Mouse (Mus musculus) heart, embryonic 13.5 days (tissue): ENCODE measurements around the gene Agap3. TPM values are rescaled to one million over a fixed set of nuclear protein-coding genes. Genes with fewer than 3 reads are reported as not detected.

Experiments used
- ATAC-seq: fragments of 200-750 bp; cut with Nextera tagmentation; 2 replicates; pipeline ENCODE4 v1.8.0; 2017; ENCODE audit warnings: moderate TSS enrichment; ENCODE audit not compliant: insufficient number of reproducible peaks, low FRiP score, low TSS enrichment; ENCODE audit errors: extremely low read depth
- H3K27ac ChIP-seq: fragments of 300-500 bp; sonication (generic); replicated peaks from 2 replicates; pipeline ENCODE4 v1.5.1; 2015; ENCODE audit warnings: moderate library complexity, mild to moderate bottlenecking, inconsistent platforms
- H3K27me3 ChIP-seq: fragments of 300-500 bp; sonication (generic); replicated peaks from 2 replicates; pipeline ENCODE4 v1.6.1; 2015; ENCODE audit warnings: mild to moderate bottlenecking, inconsistent platforms
- H3K36me3 ChIP-seq: fragments of 300-500 bp; sonication (generic); 2 replicates; pipeline ENCODE4 v1.6.1; 2015; ENCODE audit warnings: mild to moderate bottlenecking, inconsistent platforms
- H3K4me1 ChIP-seq: fragments of 300-500 bp; sonication (generic); 2 replicates; pipeline ENCODE4 v1.6.1; 2015; ENCODE audit warnings: inconsistent platforms
- H3K4me2 ChIP-seq: fragments of 300-500 bp; sonication (generic); 2 replicates; pipeline ENCODE4 v1.6.1; 2015; ENCODE audit warnings: inconsistent platforms, mild to moderate bottlenecking, moderate library complexity
- H3K4me3 ChIP-seq: fragments of 300-500 bp; sonication (generic); 2 replicates; pipeline ENCODE4 v1.5.1; 2015; ENCODE audit warnings: moderate library complexity, mild to moderate bottlenecking, inconsistent platforms
- H3K9ac ChIP-seq: fragments of 300-500 bp; sonication (generic); 2 replicates; pipeline ENCODE4 v1.6.1; 2015; ENCODE audit warnings: inconsistent platforms, mild to moderate bottlenecking, moderate library complexity
- H3K9me3 ChIP-seq: fragments of 300-500 bp; sonication (generic); 2 replicates; pipeline ENCODE4 v1.6.1; 2016; ENCODE audit warnings: inconsistent platforms
- WGBS: fragments of 180-500 bp; shearing (Covaris S2); methylation state at CpG from one replicate; pipeline ENCODE4 v1.1.7; 2015; ENCODE audit warnings: mixed read lengths; 5-methylcytosine and 5-hydroxymethylcytosine counted together
- polyA plus RNA-seq: library from polyadenylated mRNA; unstranded; fragments of >200 nt; fragmentation: Nextera tagmentation; extraction: Ambion mirVana; gene quantifications from 2 replicates; pipeline ENCODE4 v1.2.1, GENCODE M21; 2015

The Agap3 gene
- polyA plus RNA-seq, 1 experiment from 2014 or later, result 14.4 TPM

- H3K4me1 ChIP-seq, result peaks cover 44% of the 10 kb centered on the region
- peaks cover 37% of the 10 kb centered on the region for H3K36me3 ChIP-seq
- WGBS, result under 1% methylated on average over 46 of the region's 46 CpGs
- peak within 1 kb of the TSS; percentile 81 for H3K4me3 ChIP-seq
- H3K27ac ChIP-seq, result peak within 1 kb of the TSS; percentile 97
- peak within 1 kb of the TSS; percentile 91 for H3K9ac ChIP-seq
- peak within 1 kb of the TSS; percentile 96 for H3K4me2 ChIP-seq
- no peaks in the 10 kb centered on the region for H3K9me3 ChIP-seq
- H3K27me3 ChIP-seq, result no peaks in the 10 kb centered on the region
- peak; percentile 89 for ATAC-seq
Measured at GRCm38 (mm10) chr5:24423129-24424003, 28.6 kb upstream of the Agap3 start, which contains the start of the genes Cdk5 and Slc4a2. Gene Cdk5, minus strand, starts transcription at chr5:24423530. Gene Slc4a2, plus strand, starts transcription at chr5:24423837.

DNA sequence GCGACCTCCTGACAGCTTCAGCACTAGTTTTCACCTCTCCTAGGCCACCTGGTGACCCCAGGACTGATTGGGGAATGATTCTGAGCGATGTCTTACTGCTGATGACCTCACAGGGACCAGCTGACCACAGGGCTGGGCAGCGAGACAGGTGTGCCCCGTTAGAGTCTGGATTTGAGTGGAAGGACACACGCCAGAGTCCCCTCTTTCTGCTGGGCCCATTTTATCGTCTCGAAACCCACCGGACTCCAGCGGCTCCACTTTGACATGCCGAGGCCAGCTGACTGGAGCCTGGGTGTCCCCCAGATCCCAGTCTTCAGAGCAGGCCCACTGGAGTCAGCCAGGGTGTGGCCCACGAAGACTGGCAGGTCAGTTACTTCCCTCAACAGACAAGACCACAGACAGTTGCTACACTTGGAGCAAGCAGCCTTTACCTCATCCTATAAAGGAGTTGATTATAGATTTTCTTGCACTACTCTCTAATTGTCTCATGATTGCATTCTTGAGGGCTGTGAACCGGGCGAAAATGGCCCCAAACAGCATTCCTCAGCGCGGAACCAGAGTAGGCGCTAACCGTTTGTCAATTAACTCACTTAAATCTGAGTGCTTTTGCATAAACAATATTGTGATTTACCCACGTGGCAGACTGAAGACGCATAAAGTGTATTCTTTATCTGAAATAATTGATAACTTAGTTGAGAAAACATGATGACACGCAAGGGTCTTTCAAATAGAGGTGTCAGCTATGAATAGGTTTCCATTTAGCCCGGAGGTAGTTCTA lies 27.8 kb upstream of the Agap3 start:
- H3K4me3 ChIP-seq, result peak overlapping the region; percentile 81
- peak overlapping the region; percentile 97 for H3K27ac ChIP-seq
- H3K4me1 ChIP-seq, result peaks cover 51% of the 10 kb centered on the region
- WGBS, result 12% methylated on average over 21 of the region's 21 CpGs
- ATAC-seq, result peak; percentile 0; the same call in 1 of the 2 replicates
- H3K27me3 ChIP-seq, result no peaks in the 10 kb centered on the region
- peak overlapping the region; percentile 96 for H3K4me2 ChIP-seq
- H3K9me3 ChIP-seq, result no peaks in the 10 kb centered on the region
- peak overlapping the region; percentile 91 for H3K9ac ChIP-seq
- peaks cover 30% of the 10 kb centered on the region for H3K36me3 ChIP-seq

DNA sequence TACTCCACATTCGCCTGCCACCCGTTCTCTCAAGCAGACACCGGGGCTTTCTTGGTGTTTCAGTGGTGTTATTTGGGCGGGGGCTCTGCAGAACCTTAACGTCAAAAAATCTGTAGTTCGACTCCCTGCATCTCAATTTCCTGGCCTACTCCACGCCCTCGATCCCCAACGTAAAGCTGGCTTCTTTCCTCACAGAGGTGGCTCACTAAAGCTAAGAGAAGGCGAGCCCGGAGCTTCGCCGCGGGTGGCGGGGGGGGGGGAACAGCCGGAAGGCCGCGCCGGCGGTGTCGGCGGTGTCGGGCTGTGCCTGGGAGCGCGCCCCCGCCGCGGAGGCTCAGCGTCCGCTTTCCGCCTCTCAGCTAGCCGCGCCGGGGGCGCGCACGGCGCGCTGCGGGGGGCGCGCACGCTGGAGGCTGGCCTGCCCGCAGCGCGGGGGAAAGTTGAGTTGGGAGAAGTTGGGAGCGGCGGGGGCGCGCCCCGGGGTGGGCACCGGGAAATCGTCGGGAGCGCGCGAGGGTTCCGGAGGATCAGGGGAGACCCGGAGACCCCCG lies 27.0 kb upstream of the Agap3 start:
- peaks cover 30% of the 10 kb centered on the region for H3K36me3 ChIP-seq
- peak overlapping the region; percentile 96 for H3K4me2 ChIP-seq
- H3K27ac ChIP-seq, result peak overlapping the region; percentile 97
- WGBS, result under 1% methylated on average over 49 of the region's 60 CpGs
- no peaks in the 10 kb centered on the region for H3K27me3 ChIP-seq
- peak overlapping the region; percentile 91 for H3K9ac ChIP-seq
- no peaks in the 10 kb centered on the region for H3K9me3 ChIP-seq
- H3K4me3 ChIP-seq, result peak overlapping the region; percentile 81
- peak; percentile 27 for ATAC-seq
- H3K4me1 ChIP-seq, result peaks cover 51% of the 10 kb centered on the region

DNA sequence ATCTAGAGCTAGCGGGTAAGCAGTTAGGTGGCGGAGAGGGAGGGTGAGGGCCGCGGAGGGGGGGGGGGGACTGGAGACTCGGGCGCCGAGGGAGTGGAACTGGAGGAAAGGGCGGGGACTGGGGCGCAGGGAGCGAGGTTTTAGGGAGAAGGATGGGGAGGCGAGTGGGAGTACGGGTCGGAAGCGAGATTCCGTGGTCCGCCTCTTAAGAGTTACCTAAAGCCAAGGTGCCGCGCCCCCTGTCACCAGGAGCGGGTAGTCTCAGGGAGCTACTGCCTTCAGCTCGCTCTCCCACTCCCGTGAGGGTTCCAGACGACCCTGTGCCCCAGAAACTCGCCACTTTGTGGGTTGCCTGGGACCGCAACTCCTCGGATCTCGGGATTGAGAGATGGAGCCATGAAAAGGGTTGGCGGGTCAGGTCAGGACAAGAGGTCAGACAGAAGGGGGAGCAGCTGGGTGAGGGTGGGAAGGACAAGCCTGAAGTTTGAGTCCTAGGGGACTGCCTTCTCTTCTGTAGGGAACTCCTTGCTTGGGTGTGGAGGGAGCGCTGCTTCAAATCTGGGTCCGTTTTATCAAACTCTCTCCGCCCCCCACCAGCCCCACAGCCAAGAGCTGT lies 26.4 kb upstream of the Agap3 start:
- Histone ChIP-seq H3K9ac (peak overlapping the region; percentile 91), H3K4me2 (peak overlapping the region; percentile 96), H3K36me3 (peaks cover 30% of the 10 kb centered on the region), H3K9me3 (no peaks in the 10 kb centered on the region), H3K27me3 (no peaks in the 10 kb centered on the region), H3K27ac (peak overlapping the region; percentile 97), H3K4me1 (peaks cover 51% of the 10 kb centered on the region), H3K4me3 (peak overlapping the region; percentile 81)
- under 1% methylated on average over 26 of the region's 30 CpGs for WGBS
- ATAC-seq, result no peak; the same call in 1 of the 2 replicates

DNA sequence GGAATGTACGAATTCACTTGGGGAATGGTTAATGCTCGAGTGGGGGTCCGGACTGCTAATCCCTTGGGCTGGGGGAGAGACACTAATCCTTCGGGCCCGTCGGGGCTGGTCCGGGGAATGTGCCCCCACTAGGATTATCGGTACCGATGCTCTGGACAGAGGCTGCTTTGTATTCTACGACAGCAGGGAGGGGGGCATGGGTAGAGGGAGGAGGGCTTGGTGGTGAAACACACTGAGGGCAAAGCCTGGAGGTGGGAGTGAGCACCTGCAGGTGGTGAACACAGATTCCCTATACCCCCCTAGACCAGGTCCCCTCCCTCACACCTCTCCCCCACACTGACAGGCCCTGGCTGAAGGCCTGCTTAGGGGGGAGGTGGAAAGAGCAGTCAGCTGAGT lies 25.9 kb upstream of the Agap3 start:
- Histone ChIP-seq H3K9me3 (no peaks in the 10 kb centered on the region), H3K27ac (peak overlapping the region; percentile 97), H3K9ac (peak overlapping the region; percentile 91), H3K4me2 (peak overlapping the region; percentile 96), H3K4me1 (peaks cover 51% of the 10 kb centered on the region), H3K36me3 (peaks cover 30% of the 10 kb centered on the region), H3K27me3 (no peaks in the 10 kb centered on the region), H3K4me3 (peak overlapping the region; percentile 81)
- WGBS, result 3% methylated on average over 10 of the region's 10 CpGs
- no peak for ATAC-seq

GRCm38 (mm10) chr5:24426556-24427284 lies 25.3 kb upstream of the Agap3 start:
- H3K4me2 ChIP-seq, result peak overlapping the region; percentile 96
- peaks cover 30% of the 10 kb centered on the region for H3K36me3 ChIP-seq
- H3K9ac ChIP-seq, result peak overlapping the region; percentile 91
- no peak for ATAC-seq
- no peaks in the 10 kb centered on the region for H3K9me3 ChIP-seq
- H3K27ac ChIP-seq, result no peak overlapping the region
- WGBS, result 18% methylated on average over 9 of the region's 9 CpGs
- H3K4me1 ChIP-seq, result peaks cover 51% of the 10 kb centered on the region
- H3K27me3 ChIP-seq, result no peaks in the 10 kb centered on the region
- peak overlapping the region; percentile 81 for H3K4me3 ChIP-seq

GRCm38 (mm10) chr5:24427285-24427633 lies 24.7 kb upstream of the Agap3 start:
- WGBS, result 27% methylated on average over 12 of the region's 12 CpGs
- H3K27me3 ChIP-seq, result no peaks in the 10 kb centered on the region
- no peak for ATAC-seq
- no peak overlapping the region for H3K27ac ChIP-seq
- peaks cover 31% of the 10 kb centered on the region for H3K36me3 ChIP-seq
- H3K4me1 ChIP-seq, result peaks cover 51% of the 10 kb centered on the region
- peak overlapping the region; percentile 91; the same call in 1 of the 2 replicates for H3K9ac ChIP-seq
- peak overlapping the region; percentile 96 for H3K4me2 ChIP-seq
- no peaks in the 10 kb centered on the region for H3K9me3 ChIP-seq
- H3K4me3 ChIP-seq, result peak overlapping the region; percentile 81

DNA sequence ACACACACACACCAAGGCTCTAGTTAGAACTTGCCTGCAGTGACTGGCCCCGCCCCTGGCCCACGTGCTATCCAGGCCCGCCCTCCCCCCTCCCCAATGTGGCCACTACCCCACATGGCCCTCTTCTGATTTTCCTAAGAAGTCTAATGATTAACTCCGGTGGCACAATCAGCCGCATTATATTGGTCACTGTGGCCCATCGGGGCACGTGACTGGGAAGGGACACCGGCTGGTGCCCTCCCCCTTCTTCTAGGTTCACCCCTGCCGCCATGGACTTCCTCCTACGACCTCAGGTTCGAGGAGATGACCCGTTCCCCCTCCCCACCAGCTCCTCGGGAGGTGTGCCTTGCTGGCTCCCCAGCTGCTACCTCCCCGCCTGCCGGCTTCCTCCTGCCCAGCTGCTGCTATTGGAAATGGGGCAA lies 24.0 kb upstream of the Agap3 start:
- no peak for ATAC-seq
- WGBS, result 14% methylated on average over 15 of the region's 15 CpGs
- H3K27me3 ChIP-seq, result no peaks in the 10 kb centered on the region
- H3K9ac ChIP-seq, result peak overlapping the region; percentile 91
- H3K27ac ChIP-seq, result 0 out of 2 replicates have a peak overlapping the region, but pooled peaks have one; percentile 5
- no peaks in the 10 kb centered on the region for H3K9me3 ChIP-seq
- peaks cover 39% of the 10 kb centered on the region for H3K36me3 ChIP-seq
- 0 out of 2 replicates have a peak overlapping the region, but pooled peaks have one; percentile 3 for H3K4me3 ChIP-seq
- peaks cover 49% of the 10 kb centered on the region for H3K4me1 ChIP-seq
- H3K4me2 ChIP-seq, result peak overlapping the region; percentile 96

GRCm38 (mm10) chr5:24428596-24428995 lies 23.4 kb upstream of the Agap3 start:
- Histone ChIP-seq H3K9me3 (no peaks in the 10 kb centered on the region), H3K27ac (0 out of 2 replicates have a peak overlapping the region, but pooled peaks have one; percentile 5), H3K27me3 (no peaks in the 10 kb centered on the region), H3K4me1 (peaks cover 54% of the 10 kb centered on the region), H3K36me3 (peaks cover 45% of the 10 kb centered on the region), H3K4me3 (0 out of 2 replicates have a peak overlapping the region, but pooled peaks have one; percentile 3), H3K9ac (peak overlapping the region; percentile 91), H3K4me2 (peak overlapping the region; percentile 96)
- no peak for ATAC-seq
- WGBS, result 21% methylated on average over 9 of the region's 9 CpGs

GRCm38 (mm10) chr5:24433993-24434392 lies 18.0 kb upstream of the Agap3 start:
- no peaks in the 10 kb centered on the region for H3K27me3 ChIP-seq
- no peaks in the 10 kb centered on the region for H3K9me3 ChIP-seq
- peaks cover 96% of the 10 kb centered on the region for H3K36me3 ChIP-seq
- peak overlapping the region; percentile 19; the same call in 1 of the 2 replicates for H3K9ac ChIP-seq
- peak overlapping the region; percentile 53; the same call in 1 of the 2 replicates for H3K27ac ChIP-seq
- H3K4me3 ChIP-seq, result no peak overlapping the region
- no peak for ATAC-seq
- H3K4me1 ChIP-seq, result peaks cover 16% of the 10 kb centered on the region
- H3K4me2 ChIP-seq, result no peak overlapping the region
- WGBS, result 84% methylated on average over 8 of the region's 8 CpGs
